19 mouse cellular contexts compared by ENCODE assay signal in the genomic region with DNA sequence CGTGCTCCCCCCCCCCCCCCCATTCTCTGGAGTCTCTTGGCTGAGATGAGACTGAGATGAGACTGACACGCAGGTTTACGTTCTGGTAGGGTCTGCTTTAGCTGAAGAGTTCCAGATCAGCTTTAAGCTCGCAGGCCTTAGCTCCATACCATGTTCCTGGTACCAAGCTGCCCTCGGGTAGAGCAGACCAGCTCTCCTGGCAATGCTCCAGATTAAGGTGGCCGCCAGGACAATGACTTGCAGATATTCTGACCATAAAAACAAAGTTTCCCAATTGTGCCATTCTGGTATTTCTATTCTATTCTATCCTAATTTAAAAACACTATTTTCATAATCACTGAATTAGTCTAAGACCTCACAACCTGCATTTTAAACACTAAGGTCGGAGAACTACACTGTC.
DNase-seq lines count a peak whose midpoint lies in the region; ATAC-seq and TF ChIP-seq lines count a peak whose summit lies in the region.
"Had no signal": no experiment of that assay in that cellular context is flagged by ENCODE, and none has a peak within 500 bp of the region (broad histone marks: within the 10 kb centered on the region; RNA-seq: fewer than 3 reads in every experiment).

No protein-coding gene starts in this region.

- no peak overlapping the region for H3K9ac ChIP-seq in kidney, embryonic 14.5 days (ENCODE audit: low read depth, low read length)
- no peak overlapping the region for H3K9ac ChIP-seq in liver, postnatal 0 days (replicated peaks)
- no peak overlapping the region for H3K9ac ChIP-seq in liver, embryonic 11.5 days (ENCODE audit: low read depth, low read length)
- H3K9ac ChIP-seq: forebrain, embryonic 13.5 days; hindbrain, embryonic 15.5 days; liver, embryonic 13.5 days; lung, embryonic 14.5 days; midbrain, embryonic 12.5 days; stomach, embryonic 15.5 days had no signal

- no peak overlapping the region for H3K4me3 ChIP-seq in heart, embryonic 10.5 days
- no peak overlapping the region for H3K4me3 ChIP-seq in kidney, adult 2 months (ENCODE audit: insufficient read depth, low read depth, low read length)
- H3K4me3 ChIP-seq in kidney, embryonic 14.5 days (ENCODE audit: low read length): no peak overlapping the region
- no peak overlapping the region for H3K4me3 ChIP-seq in liver, postnatal 0 days (ENCODE audit: low read depth, low read length)
- no peak overlapping the region for H3K4me3 ChIP-seq in liver, embryonic 11.5 days (ENCODE audit: low read depth, low read length)
- H3K4me3 ChIP-seq: forebrain, embryonic 13.5 days; hindbrain, embryonic 15.5 days; layer of hippocampus, adult 2 months; liver, embryonic 13.5 days; midbrain, embryonic 12.5 days; stomach, embryonic 15.5 days had no signal

- H3K27me3 ChIP-seq in heart, embryonic 10.5 days (ENCODE audit: insufficient read depth, poor library complexity, severe bottlenecking): no peaks in the 10 kb centered on the region
- no peaks in the 10 kb centered on the region for H3K27me3 ChIP-seq in kidney, adult 2 months (replicated peaks; ENCODE audit: control insufficient read depth, insufficient read depth, low read length)
- H3K27me3 ChIP-seq in kidney, embryonic 14.5 days (ENCODE audit: control insufficient read depth, insufficient read depth, low read length): no peaks in the 10 kb centered on the region
- H3K27me3 ChIP-seq in liver, postnatal 0 days (ENCODE audit: insufficient read depth, low read length): no peaks in the 10 kb centered on the region
- no peaks in the 10 kb centered on the region for H3K27me3 ChIP-seq in liver, embryonic 11.5 days (replicated peaks; ENCODE audit: control insufficient read depth, insufficient read depth, low read length)
- H3K27me3 ChIP-seq: forebrain, embryonic 13.5 days; hindbrain, embryonic 15.5 days; midbrain, embryonic 12.5 days; stomach, embryonic 15.5 days had no signal

- H3K27ac ChIP-seq in heart, embryonic 10.5 days: peak overlapping the region; percentile 69
- peak overlapping the region; percentile 30; the same call in 1 of the 2 replicates for H3K27ac ChIP-seq in kidney, adult 2 months (ENCODE audit: insufficient read depth, low read depth, low read length)
- H3K27ac ChIP-seq in kidney, embryonic 14.5 days (ENCODE audit: low read depth, low read length): no peak overlapping the region
- no peak overlapping the region for H3K27ac ChIP-seq in liver, postnatal 0 days (ENCODE audit: low read depth)
- H3K27ac ChIP-seq in liver, embryonic 11.5 days (ENCODE audit: low read depth, low read length): no peak overlapping the region
- H3K27ac ChIP-seq: forebrain, embryonic 13.5 days; hindbrain, embryonic 15.5 days; layer of hippocampus, adult 2 months; liver, embryonic 13.5 days; midbrain, embryonic 12.5 days had no signal

- TF ChIP-seq CTCF in kidney, adult 2 months (conservative IDR thresholded peaks at IDR 0.05; ENCODE audit: insufficient read depth, insufficient read length, low read depth, low read length): no peak
- no peak for TF ChIP-seq CTCF in liver, postnatal 0 days (IDR thresholded peaks at IDR 0.05; ENCODE audit: low read depth)

- intact Hi-C loops in heart, postnatal 14 days (cut with DNase I): no loop called here

- 60% methylated on average over 7 of the region's 7 CpGs for WGBS in heart, embryonic 10.5 days
- WGBS in kidney, adult 2 months: 32% methylated on average over 7 of the region's 7 CpGs
- 83% methylated on average over 7 of the region's 7 CpGs for WGBS in kidney, embryonic 14.5 days
- 68% methylated on average over 7 of the region's 7 CpGs for WGBS in liver, postnatal 0 days (ENCODE audit: insufficient replicate concordance)
- 66% methylated on average over 7 of the region's 7 CpGs for WGBS in liver, embryonic 11.5 days

- H3K4me1 ChIP-seq in heart, embryonic 10.5 days: peaks cover 72% of the 10 kb centered on the region
- H3K4me1 ChIP-seq in kidney, adult 2 months (ENCODE audit: control insufficient read depth, insufficient read depth, low read length): peaks cover 61% of the 10 kb centered on the region
- H3K4me1 ChIP-seq in kidney, embryonic 14.5 days (ENCODE audit: control insufficient read depth, insufficient read depth, low read length): peaks cover 26% of the 10 kb centered on the region
- H3K4me1 ChIP-seq in liver, postnatal 0 days (ENCODE audit: insufficient read depth): peaks cover 64% of the 10 kb centered on the region
- H3K4me1 ChIP-seq in liver, embryonic 11.5 days (replicated peaks; ENCODE audit: control insufficient read depth, insufficient read depth, low read length): peaks cover 26% of the 10 kb centered on the region
- H3K4me1 ChIP-seq: midbrain, embryonic 12.5 days had no signal

- no peak for TF ChIP-seq EP300 in liver, postnatal 0 days (IDR thresholded peaks at IDR 0.05; ENCODE audit: low read depth)

- H3K9me3 ChIP-seq in heart, embryonic 10.5 days: no peaks in the 10 kb centered on the region
- H3K9me3 ChIP-seq in kidney, embryonic 14.5 days (ENCODE audit: control insufficient read depth, low read length): no peaks in the 10 kb centered on the region
- no peaks in the 10 kb centered on the region for H3K9me3 ChIP-seq in liver, postnatal 0 days (ENCODE audit: low read length)
- H3K9me3 ChIP-seq in liver, embryonic 11.5 days (ENCODE audit: control insufficient read depth, low read length): no peaks in the 10 kb centered on the region
- H3K9me3 ChIP-seq: forebrain, embryonic 13.5 days; hindbrain, embryonic 15.5 days; liver, embryonic 13.5 days; midbrain, embryonic 12.5 days; stomach, embryonic 15.5 days had no signal

- DNase-seq in heart, embryonic 10.5 days (ENCODE audit: low spot score): no peak
- no peak for DNase-seq in heart, postnatal 14 days
- DNase-seq in kidney, adult 2 months: peak; percentile 68
- no peak for DNase-seq in liver, postnatal 0 days
- DNase-seq in liver, embryonic 11.5 days (ENCODE audit: low spot score): no peak
- no peak for DNase-seq in embryo, embryonic 11 days
- DNase-seq: adrenal gland, adult 2 months; cerebellum, adult 18-20 months; cerebellum, postnatal 36 days; liver, embryonic 13.5 days; thymus, adult 2 months; thymus, postnatal 4 days had no signal

- no peak for TF ChIP-seq POLR2A in kidney, adult 2 months (IDR thresholded peaks at IDR 0.05; ENCODE audit: low read depth, low read length)

- H3K4me2 ChIP-seq in kidney, embryonic 14.5 days (replicated peaks; ENCODE audit: low read depth, low read length): no peak overlapping the region
- no peak overlapping the region for H3K4me2 ChIP-seq in liver, postnatal 0 days (ENCODE audit: low read depth, low read length)
- H3K4me2 ChIP-seq in liver, embryonic 11.5 days: no peak overlapping the region
- H3K4me2 ChIP-seq: forebrain, embryonic 13.5 days; hindbrain, embryonic 15.5 days; liver, embryonic 13.5 days; lung, embryonic 14.5 days; midbrain, embryonic 12.5 days; stomach, embryonic 15.5 days had no signal

- ATAC-seq in kidney, embryonic 14.5 days (ENCODE audit: low FRiP score, low TSS enrichment): no peak
- 0 out of 2 replicates have a peak, but pooled peaks have one; percentile 33 for ATAC-seq in liver, postnatal 0 days
- ATAC-seq in liver, embryonic 11.5 days (replicated peaks; ENCODE audit: low FRiP score): no peak
- ATAC-seq: forebrain, embryonic 13.5 days had no signal

- H3K36me3 ChIP-seq in heart, embryonic 10.5 days: peaks cover 42% of the 10 kb centered on the region
- H3K36me3 ChIP-seq in kidney, adult 2 months (ENCODE audit: control insufficient read depth, insufficient read depth, low read length): no peaks in the 10 kb centered on the region; the same call in 1 of the 2 replicates
- peaks cover 5% of the 10 kb centered on the region; the same call in 1 of the 2 replicates for H3K36me3 ChIP-seq in kidney, embryonic 14.5 days (ENCODE audit: control insufficient read depth, insufficient read depth, low read length)
- no peaks in the 10 kb centered on the region for H3K36me3 ChIP-seq in liver, postnatal 0 days (replicated peaks; ENCODE audit: insufficient read depth, low read length)
- H3K36me3 ChIP-seq in liver, embryonic 11.5 days (ENCODE audit: control insufficient read depth, insufficient read depth, low read length): no peaks in the 10 kb centered on the region
- H3K36me3 ChIP-seq: hindbrain, embryonic 15.5 days; liver, embryonic 13.5 days; midbrain, embryonic 12.5 days had no signal

Comparison
In these comparisons a context has a peak if more than half of its experiments do, and no peak if none do; other contexts are left out.
1. H3K27ac ChIP-seq: peak in heart, embryonic 10.5 days (single experiment) and kidney, adult 2 months (single experiment); none in kidney, embryonic 14.5 days (single experiment), liver, postnatal 0 days (single experiment) and liver, embryonic 11.5 days (single experiment).